Mouse (Mus musculus): ENCODE results near the gene Hist1h1b. TPM values are rescaled to one million over a fixed set of nuclear protein-coding genes. Genes with fewer than 3 reads are reported as not detected.

Hist1h1b gene
- total RNA-seq, 2 experiments from 2014 or later: 8.8 to 12.2 TPM

GRCm38 (mm10) chr13:21733466-21733865, 47.0 kb downstream of the Hist1h1b start:
- DNase-seq (ENCODE audit: low spot score in 2 of 2): no peak

Small RNA genes lying within 50 kb of the gene (microRNA-seq; reads per million reads assigned to microRNA genes)
- gene Gm19658 (ENCODE audit: borderline number of aligned reads in 2 of 2) (0 reads per million in 2 experiments), gene Gm44346 (ENCODE audit: borderline number of aligned reads in 2 of 2) (0 reads per million in 2 experiments), gene Gm44454 (ENCODE audit: borderline number of aligned reads in 2 of 2) (0 reads per million in 2 experiments)

Other genes with a start within 250 kb of the Hist1h1b start
- gene Zkscan8, start 249.5 kb downstream of the Hist1h1b start, total RNA-seq (2021): 10 to 100 TPM; 13.5 to 15.6 TPM
- gene Olfr1366, start 237.8 kb downstream of the Hist1h1b start, total RNA-seq (2021): not detected
- not detected for gene Olfr1535, start 220.7 kb downstream of the Hist1h1b start, total RNA-seq (2021)
- gene Olfr1364, start 198.9 kb downstream of the Hist1h1b start, total RNA-seq (2021): not detected
- not detected for gene Olfr1362, start 166.6 kb downstream of the Hist1h1b start, total RNA-seq (2021)
- not detected for gene Olfr11, start 138.1 kb downstream of the Hist1h1b start, total RNA-seq (2021)
- gene Olfr1361, start 117.2 kb downstream of the Hist1h1b start, total RNA-seq (2021): not detected
- not detected for gene Olfr1360, start 103.2 kb downstream of the Hist1h1b start, total RNA-seq (2021)
- gene Olfr1359, start 82.5 kb downstream of the Hist1h1b start, total RNA-seq (2021): not detected
- gene Hist1h2bl, start 64.5 kb downstream of the Hist1h1b start, total RNA-seq (2021): 10 to 100 TPM; 21.3 to 23.3 TPM
- 10 to 100 TPM; 21.4 to 30.6 TPM for gene Hist1h2ai, start 64.2 kb downstream of the Hist1h1b start, total RNA-seq (2021)
- 10 to 100 TPM; 25.1 to 28.5 TPM for gene Hist1h3h, start 63.0 kb downstream of the Hist1h1b start, total RNA-seq (2021)
- gene Hist1h2bm, start 58.6 kb downstream of the Hist1h1b start, total RNA-seq (2021): 1 to 10 TPM; 5.2 to 5.8 TPM
- gene Hist1h4j, start 45.6 kb downstream of the Hist1h1b start, total RNA-seq (2021): 1 to 10 TPM; 5.4 TPM
- gene Hist1h4k, start 30.1 kb downstream of the Hist1h1b start, total RNA-seq (2021): 10 to 100 TPM; 76.7 to 88.9 TPM
- 1 to 10 TPM; 7.9 to 8.1 TPM for gene Hist1h2ak, start 26.8 kb downstream of the Hist1h1b start, total RNA-seq (2021)
- gene Hist1h2bn, start 26.5 kb downstream of the Hist1h1b start, total RNA-seq (2021): 10 to 100 TPM; 11.4 to 15.3 TPM
- gene Hist1h3i, start 2.7 kb upstream of the Hist1h1b start, total RNA-seq (2021): 10 to 100 TPM; 21.8 to 29.9 TPM
- 1 to 10 TPM; 2.5 to 4.4 TPM for gene Hist1h2an, start 6.6 kb upstream of the Hist1h1b start, total RNA-seq (2021)
- 1 to 10 TPM; 5.8 to 8.9 TPM for gene Hist1h2bp, start 6.8 kb upstream of the Hist1h1b start, total RNA-seq (2021)
- 10 to 100 TPM; 45.1 to 68.5 TPM for gene Hist1h2bq, start 29.6 kb upstream of the Hist1h1b start, total RNA-seq (2021)
- 10 to 100 TPM in 1 of 2 experiments, 1 to 10 TPM in 1; 3.6 to 44.2 TPM for gene Hist1h2ao, start 29.8 kb upstream of the Hist1h1b start, total RNA-seq (2021)
- 100 to 1,000 TPM; 185 to 195 TPM for gene Hist1h4m, start 31.1 kb upstream of the Hist1h1b start, total RNA-seq (2021)
- 10 to 100 TPM; 33.0 to 84.6 TPM for gene Hist1h4n, start 51.6 kb upstream of the Hist1h1b start, total RNA-seq (2021)
- gene Hist1h2ap, start 52.9 kb upstream of the Hist1h1b start, total RNA-seq (2021): 10 to 100 TPM in 1 of 2 experiments, 1 to 10 TPM in 1; 8.6 to 29.1 TPM
- gene Hist1h2br, start 53.1 kb upstream of the Hist1h1b start, total RNA-seq (2021): 10 to 100 TPM; 43.9 to 68.8 TPM
- 1 to 10 TPM in 1 of 2 experiments, under 1 TPM in 1; 0.80 to 1.5 TPM for gene Zfp184, start 164.5 kb upstream of the Hist1h1b start, total RNA-seq (2021)
- not detected for gene Pom121l2, start 200.6 kb upstream of the Hist1h1b start, total RNA-seq (2021)
- under 1 TPM in 1 of 2 experiments, not detected in 1; 0.96 TPM for gene Prss16, start 229.1 kb upstream of the Hist1h1b start, total RNA-seq (2021)